Mouse (Mus musculus) heart, adult 2 months (tissue): ENCODE data around the gene Tbc1d1.

Experiments used
- EP300 ChIP-seq: fragments of 200-500 bp; IDR thresholded peaks from 2 replicates; pipeline ENCODE4 v1.6.1; 2011; ENCODE audit warnings: low read depth, low read length, control low read depth; ENCODE audit not compliant: insufficient read depth
- POLR2A ChIP-seq: fragments of 200-500 bp; IDR thresholded peaks from 2 replicates; pipeline ENCODE4 v1.6.1; 2011; ENCODE audit warnings: mild to moderate bottlenecking, low read depth, low read length, control low read depth; ENCODE audit not compliant: insufficient read depth

GRCm38 (mm10) chr5:64107596-64108289 lies 48.4 kb upstream of the Tbc1d1 start:
- TF ChIP-seq POLR2A (no peak), EP300 (no peak)
